Mouse (Mus musculus): Measurements from ENCODE around the gene Socs7.

DNA sequence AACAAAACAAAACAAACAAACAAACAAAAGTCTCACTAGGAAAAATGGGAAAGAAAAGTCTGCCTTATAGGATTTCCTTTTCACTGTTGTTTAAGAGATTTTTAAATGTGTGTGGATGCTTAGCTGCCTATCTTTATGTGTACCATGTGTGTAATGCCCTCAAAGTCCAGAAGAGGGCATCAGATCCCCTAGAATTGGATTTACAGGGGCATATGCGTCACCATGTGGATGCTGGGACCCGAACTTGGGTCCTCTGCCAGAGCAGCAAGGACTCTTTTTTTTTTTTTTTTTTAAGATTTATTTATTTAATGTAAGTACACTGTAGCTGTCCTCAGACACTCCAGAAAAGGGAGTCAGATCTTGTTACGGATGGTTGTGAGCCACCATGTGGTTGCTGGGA, 48.2 kb upstream of the Socs7 start:
- TF ChIP-seq POLR2A (IDR thresholded peaks at IDR 0.05; ENCODE audit: low read depth, low read length) (no peak), CTCF (conservative IDR thresholded peaks at IDR 0.05; ENCODE audit: insufficient read depth, insufficient read length, low read depth, low read length) (no peak)
